Mouse (Mus musculus): ENCODE results near the gene Ackr3. TPM values are rescaled to one million over a fixed set of nuclear protein-coding genes. Genes with fewer than 3 reads are reported as not detected.

The Ackr3 gene
- polyA plus RNA-seq, 1 experiment: 10.8 TPM

- Histone ChIP-seq H3K36me3 (ENCODE audit: control insufficient read depth, insufficient read depth) (no peaks in the 10 kb centered on the region), H3ac (ENCODE audit: control insufficient read depth, insufficient read length) (no peak overlapping the region), H3K4me3 (no peak overlapping the region), H3K27me3 (ENCODE audit: control insufficient read depth, insufficient read depth, insufficient read length) (no peaks in the 10 kb centered on the region), H3K79me2 (ENCODE audit: control insufficient read depth, insufficient read depth) (no peaks in the 10 kb centered on the region), H3K4me2 (ENCODE audit: low read depth) (no peak overlapping the region)
- TF ChIP-seq CEBPB (IDR thresholded peaks at IDR 0.05; ENCODE audit: insufficient read depth, poor library complexity, severe bottlenecking) (no peak), POLR2AphosphoS2 (IDR thresholded peaks at IDR 0.05; ENCODE audit: insufficient read length, low read depth) (no peak), USF1 (IDR thresholded peaks at IDR 0.05; ENCODE audit: low read depth) (no peak), TCF12 (IDR thresholded peaks at IDR 0.05; ENCODE audit: insufficient read depth, poor library complexity, severe bottlenecking) (no peak), POLR2A (IDR thresholded peaks at IDR 0.05; ENCODE audit: insufficient read length, low read depth) (no peak), MAX (IDR thresholded peaks at IDR 0.05; ENCODE audit: low read depth) (no peak), MYOG (IDR thresholded peaks at IDR 0.05; ENCODE audit: control insufficient read depth in 1 of 3, insufficient read depth in 1 of 3, insufficient read length in 2 of 3, low read depth in 2 of 3) (no peak), MYOD1 (IDR thresholded peaks at IDR 0.05; ENCODE audit: control insufficient read depth in 1 of 3, insufficient read length in 2 of 3, low read depth in 2 of 3) (no peak), E2F4 (IDR thresholded peaks at IDR 0.05; ENCODE audit: insufficient read depth) (no peak)
These were observed 14.7 kb upstream of the Ackr3 start for GRCm38 (mm10) chr1:90189046-90189445.

DNA sequence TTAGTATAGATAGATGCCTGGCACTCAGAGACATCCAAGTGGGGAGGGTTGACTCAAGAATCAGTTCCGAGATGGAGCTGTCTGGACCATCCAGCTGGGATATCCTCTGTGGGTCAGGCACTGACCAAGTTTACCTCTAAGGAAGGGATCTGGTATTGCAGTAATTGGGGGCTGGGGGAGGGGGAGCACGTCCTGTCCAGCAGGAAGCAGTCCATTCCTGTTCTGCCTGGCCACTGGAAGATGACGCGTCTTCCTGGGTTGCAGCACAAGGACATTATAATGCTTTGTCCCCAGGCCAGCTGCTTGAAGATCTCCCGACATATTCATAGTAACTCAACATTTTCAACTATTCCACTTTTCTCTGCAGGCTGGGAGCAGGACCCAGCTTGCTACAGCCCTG is 2.5 kb upstream of the Ackr3 start:
- peaks cover 14% of the 10 kb centered on the region for H3K79me2 ChIP-seq (ENCODE audit: control insufficient read depth, insufficient read depth)
- H3K36me3 ChIP-seq (ENCODE audit: control insufficient read depth, insufficient read depth): no peaks in the 10 kb centered on the region
- no peak overlapping the region for H3K4me3 ChIP-seq
- no peak for TF ChIP-seq REST (IDR thresholded peaks at IDR 0.05; ENCODE audit: insufficient read depth, insufficient read length)
- no peak for TF ChIP-seq MAX (IDR thresholded peaks at IDR 0.05; ENCODE audit: low read depth)
- TF ChIP-seq MYOD1 (IDR thresholded peaks at IDR 0.05; ENCODE audit: control insufficient read depth in 1 of 3, insufficient read length in 2 of 3, low read depth in 2 of 3): no peak
- no peak for TF ChIP-seq MYOG (IDR thresholded peaks at IDR 0.05; ENCODE audit: control insufficient read depth in 1 of 3, insufficient read depth in 1 of 3, insufficient read length in 2 of 3, low read depth in 2 of 3)
- no peak for TF ChIP-seq E2F4 (IDR thresholded peaks at IDR 0.05; ENCODE audit: insufficient read depth)
- TF ChIP-seq USF1 (IDR thresholded peaks at IDR 0.05; ENCODE audit: low read depth): no peak
- no peak for TF ChIP-seq POLR2AphosphoS2 (IDR thresholded peaks at IDR 0.05; ENCODE audit: insufficient read length, low read depth)
- no peak for TF ChIP-seq CEBPB (IDR thresholded peaks at IDR 0.05; ENCODE audit: insufficient read depth, poor library complexity, severe bottlenecking)
- TF ChIP-seq POLR2A (IDR thresholded peaks at IDR 0.05; ENCODE audit: insufficient read length, low read depth): no peak
- TF ChIP-seq SRF (IDR thresholded peaks at IDR 0.05; ENCODE audit: control insufficient read depth, insufficient read length, low read depth): no peak
- no peak for TF ChIP-seq TCF3 (IDR thresholded peaks at IDR 0.05; ENCODE audit: insufficient read length, low read depth)
- TF ChIP-seq TCF12 (IDR thresholded peaks at IDR 0.05; ENCODE audit: insufficient read depth, poor library complexity, severe bottlenecking): no peak
- H3K4me2 ChIP-seq (ENCODE audit: low read depth): no peak overlapping the region
- no peak overlapping the region for H3ac ChIP-seq (ENCODE audit: control insufficient read depth, insufficient read length)
- no peaks in the 10 kb centered on the region for H3K27me3 ChIP-seq (ENCODE audit: control insufficient read depth, insufficient read depth, insufficient read length)

- Histone ChIP-seq H3K27me3 (ENCODE audit: control insufficient read depth, insufficient read depth, insufficient read length) (no peaks in the 10 kb centered on the region), H3K4me2 (ENCODE audit: low read depth) (no peak overlapping the region), H3K4me3 (no peak overlapping the region), H3K36me3 (ENCODE audit: control insufficient read depth, insufficient read depth) (no peaks in the 10 kb centered on the region), H3ac (ENCODE audit: control insufficient read depth, insufficient read length) (no peak overlapping the region), H3K79me2 (ENCODE audit: control insufficient read depth, insufficient read depth) (peaks cover 18% of the 10 kb centered on the region)
- TF ChIP-seq USF1 (IDR thresholded peaks at IDR 0.05; ENCODE audit: low read depth) (no peak), REST (IDR thresholded peaks at IDR 0.05; ENCODE audit: insufficient read depth, insufficient read length) (no peak), POLR2A (IDR thresholded peaks at IDR 0.05; ENCODE audit: insufficient read length, low read depth) (no peak), SRF (IDR thresholded peaks at IDR 0.05; ENCODE audit: control insufficient read depth, insufficient read length, low read depth) (no peak), MYOD1 (IDR thresholded peaks at IDR 0.05; ENCODE audit: control insufficient read depth in 1 of 3, insufficient read length in 2 of 3, low read depth in 2 of 3) (no peak), TCF12 (IDR thresholded peaks at IDR 0.05; ENCODE audit: insufficient read depth, poor library complexity, severe bottlenecking) (no peak), POLR2AphosphoS2 (IDR thresholded peaks at IDR 0.05; ENCODE audit: insufficient read length, low read depth) (no peak), E2F4 (IDR thresholded peaks at IDR 0.05; ENCODE audit: insufficient read depth) (no peak)
These were observed 2.1 kb upstream of the Ackr3 start for GRCm38 (mm10) chr1:90201655-90202054.

DNA sequence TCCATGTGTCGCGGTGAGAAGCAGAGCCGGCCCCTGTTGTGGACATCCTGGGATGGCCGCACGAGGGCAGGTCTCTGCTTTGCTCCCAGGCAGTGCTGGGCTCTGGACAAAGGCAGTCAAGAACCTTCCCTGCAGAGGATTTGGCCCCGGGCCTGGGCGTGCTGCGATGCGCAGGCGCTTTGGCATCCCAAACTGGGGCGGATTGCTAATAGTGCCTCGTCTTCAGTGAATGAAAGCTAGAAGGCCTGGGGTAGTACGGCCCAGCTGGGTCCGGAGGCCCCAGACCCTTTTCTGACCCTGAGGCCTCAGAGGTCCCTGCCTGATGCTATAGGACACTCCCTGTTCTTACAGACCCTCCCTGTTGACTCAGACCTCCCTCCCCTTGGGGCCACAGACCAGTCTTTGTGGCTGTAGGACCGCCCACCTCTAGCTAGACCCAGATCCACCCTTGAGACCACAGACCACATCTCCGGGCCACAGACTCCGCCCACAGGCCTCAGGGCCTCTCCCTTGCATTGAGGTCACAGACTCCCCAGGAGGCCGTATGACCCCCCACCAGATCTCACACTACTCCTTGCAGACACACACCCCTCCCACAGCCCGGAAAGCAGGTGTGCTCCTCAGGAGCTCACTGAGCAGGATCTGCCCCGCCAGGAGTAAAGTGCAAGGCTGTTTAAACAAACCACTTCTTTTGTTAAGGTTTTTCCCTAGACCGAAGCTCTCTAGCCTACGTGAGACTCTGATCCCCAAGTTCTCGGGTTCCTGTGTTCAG is 1.4 kb upstream of the Ackr3 start:
- Histone ChIP-seq H3K4me3 (no peak overlapping the region), H3K27me3 (ENCODE audit: control insufficient read depth, insufficient read depth, insufficient read length) (no peaks in the 10 kb centered on the region), H3ac (ENCODE audit: control insufficient read depth, insufficient read length) (no peak overlapping the region), H3K4me2 (ENCODE audit: low read depth) (no peak overlapping the region), H3K79me2 (ENCODE audit: control insufficient read depth, insufficient read depth) (peaks cover 25% of the 10 kb centered on the region), H3K36me3 (ENCODE audit: control insufficient read depth, insufficient read depth) (no peaks in the 10 kb centered on the region)
- TF ChIP-seq POLR2AphosphoS2 (IDR thresholded peaks at IDR 0.05; ENCODE audit: insufficient read length, low read depth) (no peak), E2F4 (IDR thresholded peaks at IDR 0.05; ENCODE audit: insufficient read depth) (no peak), TCF3 (IDR thresholded peaks at IDR 0.05; ENCODE audit: insufficient read length, low read depth) (no peak), MYOG (IDR thresholded peaks at IDR 0.05; ENCODE audit: control insufficient read depth in 1 of 3, insufficient read depth in 1 of 3, insufficient read length in 2 of 3, low read depth in 2 of 3) (no peak), USF1 (IDR thresholded peaks at IDR 0.05; ENCODE audit: low read depth) (no peak), TCF12 (IDR thresholded peaks at IDR 0.05; ENCODE audit: insufficient read depth, poor library complexity, severe bottlenecking) (no peak), POLR2A (IDR thresholded peaks at IDR 0.05; ENCODE audit: insufficient read length, low read depth) (no peak), MYOD1 (IDR thresholded peaks at IDR 0.05; ENCODE audit: control insufficient read depth in 1 of 3, insufficient read length in 2 of 3, low read depth in 2 of 3) (no peak), SRF (IDR thresholded peaks at IDR 0.05; ENCODE audit: control insufficient read depth, insufficient read length, low read depth) (no peak), CEBPB (IDR thresholded peaks at IDR 0.05; ENCODE audit: insufficient read depth, poor library complexity, severe bottlenecking) (no peak), MAX (IDR thresholded peaks at IDR 0.05; ENCODE audit: low read depth) (no peak), REST (IDR thresholded peaks at IDR 0.05; ENCODE audit: insufficient read depth, insufficient read length) (no peak)

Data from myocyte (in vitro differentiated cells).